Comparison of ENCODE assay signal across 7 mouse cellular contexts in the genomic region with DNA sequence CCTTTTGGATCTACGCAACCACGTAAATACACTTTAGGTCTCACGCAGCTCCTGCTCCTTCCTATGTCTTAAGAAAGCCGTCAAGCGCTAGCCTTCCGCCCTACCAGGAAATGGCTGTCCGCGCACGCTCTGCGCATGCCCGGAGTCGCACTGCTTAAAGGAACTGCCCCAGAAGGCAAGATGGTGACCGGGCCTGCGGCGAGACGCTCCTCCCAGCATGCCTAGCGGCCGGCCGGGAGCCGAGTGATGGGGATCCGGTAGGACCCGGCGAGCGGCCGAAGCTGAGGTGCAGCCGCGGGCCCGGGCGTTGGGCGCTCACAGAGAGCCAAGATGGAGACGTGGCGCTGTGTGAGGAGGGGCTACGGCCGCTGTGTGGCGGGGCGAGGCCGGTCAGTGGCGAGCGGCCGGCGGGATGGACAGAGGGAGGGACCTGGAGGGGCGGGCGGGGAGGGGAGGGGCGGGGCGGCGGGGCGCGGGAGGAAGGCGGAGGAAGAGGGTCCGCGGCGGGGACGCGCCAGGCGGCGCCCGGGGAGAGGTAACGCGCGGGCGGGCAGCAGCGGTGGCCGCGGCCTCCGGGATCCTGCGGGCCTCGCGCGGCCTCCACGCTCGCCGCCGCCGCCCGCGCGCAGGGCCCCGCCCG. TPM values are rescaled to one million over a fixed set of nuclear protein-coding genes. Genes with fewer than 3 reads are reported as not detected.
DNase-seq lines count a peak whose midpoint lies in the region; ATAC-seq lines count a peak whose summit lies in the region.

No protein-coding gene starts in this region.

- peak overlapping the region; percentile 87 for H3K4me3 ChIP-seq in intestine, embryonic 15.5 days (replicated peaks)
- peak overlapping the region; percentile 75 for H3K4me3 ChIP-seq in midbrain, embryonic 10.5 days

- H3K36me3 ChIP-seq in intestine, embryonic 15.5 days, result no peaks in the 10 kb centered on the region
- H3K36me3 ChIP-seq in midbrain, embryonic 10.5 days, result peaks cover 10% of the 10 kb centered on the region

- H3K27ac ChIP-seq in intestine, embryonic 15.5 days, result peak overlapping the region; percentile 99
- H3K27ac ChIP-seq in midbrain, embryonic 10.5 days (replicated peaks), result peak overlapping the region; percentile 97

- H3K4me2 ChIP-seq in intestine, embryonic 15.5 days (replicated peaks), result peak overlapping the region; percentile 72

- peak; percentile 98 for DNase-seq in adrenal gland, adult 2 months
- peak; percentile 95 for DNase-seq in embryo, embryonic 11.5 days (ENCODE audit: low read depth, low spot score)
- DNase-seq in gastrocnemius, postnatal 36 days, result peak; percentile 96 to 98
- DNase-seq in left cerebral cortex, postnatal 25 days (ENCODE audit: low spot score in 2 of 2), result peak; percentile 98 to 99
- DNase-seq in midbrain, embryonic 10.5 days (ENCODE audit: low spot score), result peak; percentile 98
- DNase-seq in right cerebral cortex, postnatal 4 days, result peak; percentile 96

- WGBS in intestine, embryonic 15.5 days, result under 1% methylated on average over 59 of the region's 79 CpGs
- WGBS in midbrain, embryonic 10.5 days, result under 1% methylated on average over 71 of the region's 79 CpGs

- H3K4me1 ChIP-seq in intestine, embryonic 15.5 days (replicated peaks), result peaks cover 5% of the 10 kb centered on the region
- peaks cover 18% of the 10 kb centered on the region for H3K4me1 ChIP-seq in midbrain, embryonic 10.5 days

- ATAC-seq in intestine, embryonic 15.5 days, result peak; percentile 97

- no peaks in the 10 kb centered on the region for H3K9me3 ChIP-seq in intestine, embryonic 15.5 days
- no peaks in the 10 kb centered on the region for H3K9me3 ChIP-seq in midbrain, embryonic 10.5 days (replicated peaks)

- intact Hi-C loops in gastrocnemius, postnatal 36 days (cut with DNase I), result no loop called here
- intact Hi-C loops in left cerebral cortex, postnatal 25 days (cut with DNase I), result no loop called here

- H3K27me3 ChIP-seq in intestine, embryonic 15.5 days (replicated peaks), result no peaks in the 10 kb centered on the region
- H3K27me3 ChIP-seq in midbrain, embryonic 10.5 days (ENCODE audit: low read depth, poor library complexity, severe bottlenecking), result no peaks in the 10 kb centered on the region

- H3K9ac ChIP-seq in intestine, embryonic 15.5 days, result peak overlapping the region; percentile 92

RNA-seq across cellular contexts. Expression of a gene that starts 3.6 kb away (rescaled TPM):
- 10 to 100 TPM; 47.2 to 50.1 TPM for total RNA-seq in adrenal gland, adult 2 months (2021)
- polyA plus RNA-seq in adrenal gland, adult 2 months (2012; rRNA removed), result 14.6 and 16.2 TPM in 2 replicates
- total RNA-seq in gastrocnemius, postnatal 36 days (2021), result 10 to 100 TPM; 23.1 to 25.1 TPM
- polyA plus RNA-seq in intestine, embryonic 15.5 days (2015; fragmentation: Nextera tagmentation; extraction: Ambion mirVana), result 36.2 and 40.2 TPM in 2 replicates
- 10 to 100 TPM; 59.7 to 63.6 TPM for total RNA-seq in left cerebral cortex, postnatal 25 days (2021)
- 55.4 and 63.0 TPM in 2 replicates for polyA plus RNA-seq in midbrain, embryonic 10.5 days (2016; fragmentation: Nextera tagmentation; extraction: Ambion mirVana)

RNA-seq across cellular contexts. Expression of a gene that starts 16.9 kb away (rescaled TPM):
- 10 to 100 TPM; 23.3 to 25.3 TPM for total RNA-seq in adrenal gland, adult 2 months (2021)
- 15.7 and 23.2 TPM in 2 replicates for polyA plus RNA-seq in adrenal gland, adult 2 months (2012; rRNA removed)
- total RNA-seq in gastrocnemius, postnatal 36 days (2021), result 10 to 100 TPM; 14.9 to 18.3 TPM
- polyA plus RNA-seq in intestine, embryonic 15.5 days (2015; fragmentation: Nextera tagmentation; extraction: Ambion mirVana), result 12.1 TPM in 2 replicates
- total RNA-seq in left cerebral cortex, postnatal 25 days (2021), result 100 to 1,000 TPM; 106 to 110 TPM
- polyA plus RNA-seq in midbrain, embryonic 10.5 days (2016; fragmentation: Nextera tagmentation; extraction: Ambion mirVana), result 16.2 and 20.4 TPM in 2 replicates

RNA-seq across cellular contexts. Expression of a gene that starts 50.6 kb away (rescaled TPM):
- total RNA-seq in adrenal gland, adult 2 months (2021), result under 1 TPM; 0.17 to 0.24 TPM
- 0.17 and 1.1 TPM in 2 replicates for polyA plus RNA-seq in adrenal gland, adult 2 months (2012; rRNA removed)
- total RNA-seq in gastrocnemius, postnatal 36 days (2021), result under 1 TPM; 0.37 to 0.56 TPM
- polyA plus RNA-seq in intestine, embryonic 15.5 days (2015; fragmentation: Nextera tagmentation; extraction: Ambion mirVana), result 15.6 and 19.1 TPM in 2 replicates
- total RNA-seq in left cerebral cortex, postnatal 25 days (2021), result 1 to 10 TPM; 1.8 to 1.9 TPM
- polyA plus RNA-seq in midbrain, embryonic 10.5 days (2016; fragmentation: Nextera tagmentation; extraction: Ambion mirVana), result 33.1 and 44.4 TPM in 2 replicates

Comparison
In these comparisons a context has a peak if more than half of its experiments do, and no peak if none do; other contexts are left out.
1. Peak in every context shown above with its lines: DNase-seq, ATAC-seq, H3K4me3 ChIP-seq and H3K27ac ChIP-seq.
2. RNA of a gene that starts 16.9 kb away (total RNA-seq): 106 to 110 TPM in left cerebral cortex, postnatal 25 days; 23.3 to 25.3 TPM in adrenal gland, adult 2 months and 14.9 to 18.3 TPM in gastrocnemius, postnatal 36 days; every median in the first group is over 4 times any median in the second.